Mouse (Mus musculus) thymus, postnatal 10 days (tissue): ENCODE data around the gene Ubtf.
A peak's percentile ranks its signal among the peaks of the same experiment; 100 is the strongest.

Experiments
- DNase-seq, 2 experiments: peaks; one replicate each; pipeline ENCODE4 v3.0.0; 2021; ENCODE audit warnings: low spot score in 2 of 2

The Ubtf gene

DNA sequence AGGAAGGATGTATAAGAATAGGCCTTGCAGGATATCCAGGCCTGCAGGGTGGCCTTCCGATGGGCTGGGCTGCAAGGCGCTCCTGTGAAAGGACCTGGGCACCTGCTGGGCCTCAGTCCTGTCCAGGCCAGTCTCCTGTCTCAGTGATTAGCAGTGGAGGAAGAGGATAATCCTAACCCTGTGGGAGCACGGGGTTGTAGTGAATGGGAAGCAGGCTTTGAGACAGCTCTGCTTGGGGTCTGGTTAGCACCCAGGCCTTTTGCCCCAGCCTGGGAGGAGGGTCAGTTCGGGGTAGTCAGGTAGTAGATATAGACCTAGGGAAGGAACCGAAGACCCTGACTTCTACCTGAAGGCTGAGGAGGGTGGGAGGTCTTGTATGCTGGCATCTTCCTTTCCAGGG, 28.1 kb upstream of the Ubtf start:
- no peak for DNase-seq

- DNase-seq = no peak
Measured at GRCm38 (mm10) chr11:102346926-102347325, 27.4 kb upstream of the Ubtf start.

DNA sequence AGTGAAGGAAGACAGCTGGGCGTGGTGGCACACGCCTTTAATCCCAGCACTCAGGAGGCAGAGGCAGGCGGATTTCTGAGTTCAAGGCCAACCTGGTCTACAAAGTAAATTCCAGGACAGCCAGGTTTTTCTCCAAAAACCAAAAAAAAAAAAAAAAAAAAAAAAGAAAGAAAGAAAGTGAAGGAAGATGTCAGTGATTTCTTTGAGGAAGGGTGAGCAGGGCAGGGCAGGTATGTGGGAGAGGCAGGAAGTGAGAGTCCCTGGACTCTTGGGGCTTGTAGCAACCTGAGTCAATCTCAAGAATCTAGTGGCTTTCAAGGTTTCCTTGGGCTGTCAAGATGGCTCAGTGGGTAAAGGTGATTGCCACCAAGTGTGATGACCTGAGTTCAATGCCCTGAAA, 24.9 kb upstream of the Ubtf start:
- no peak for DNase-seq

DNA sequence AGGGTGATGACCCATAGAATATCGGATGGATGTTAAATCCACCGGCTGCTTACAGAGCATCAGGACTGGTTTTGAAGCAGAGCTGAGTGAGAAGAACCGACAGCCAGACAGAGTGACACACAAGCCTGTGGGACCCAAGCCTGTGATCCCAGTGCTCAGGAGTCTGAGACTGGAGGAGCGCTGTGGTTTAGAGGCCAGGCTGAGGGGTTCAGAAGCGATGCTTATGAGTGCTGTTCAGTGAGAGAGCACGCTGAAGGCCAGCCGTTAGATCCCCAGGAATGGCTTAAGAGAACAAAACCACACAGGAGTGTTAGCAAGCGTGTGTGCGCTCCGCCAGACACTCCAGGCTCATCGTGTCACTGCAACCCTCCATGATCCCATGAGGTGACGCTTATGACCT, 23.2 kb upstream of the Ubtf start:
- DNase-seq = no peak

- DNase-seq = no peak
Measured at GRCm38 (mm10) chr11:102341101-102341500, 21.6 kb upstream of the Ubtf start.

DNA sequence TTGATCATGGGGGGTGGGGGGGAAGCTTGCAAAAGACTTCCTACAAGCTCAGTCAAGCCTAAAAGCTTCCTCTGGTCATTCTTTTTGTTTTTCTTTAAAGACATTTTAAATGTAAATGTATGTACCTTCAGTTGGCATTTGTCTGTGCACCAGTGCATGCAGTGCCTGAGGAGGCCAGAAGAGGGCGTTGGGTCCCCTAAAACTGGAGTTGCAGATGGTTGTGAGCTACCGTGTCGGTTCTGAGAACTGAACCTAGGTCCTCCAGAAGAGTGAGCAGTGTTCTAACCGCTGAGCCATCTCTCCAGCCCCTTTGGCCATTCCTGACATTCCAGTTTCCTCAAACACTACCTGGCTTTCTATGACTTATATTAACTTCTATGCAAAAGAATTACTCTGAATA, 20.1 kb upstream of the Ubtf start:
- no peak for DNase-seq

DNA sequence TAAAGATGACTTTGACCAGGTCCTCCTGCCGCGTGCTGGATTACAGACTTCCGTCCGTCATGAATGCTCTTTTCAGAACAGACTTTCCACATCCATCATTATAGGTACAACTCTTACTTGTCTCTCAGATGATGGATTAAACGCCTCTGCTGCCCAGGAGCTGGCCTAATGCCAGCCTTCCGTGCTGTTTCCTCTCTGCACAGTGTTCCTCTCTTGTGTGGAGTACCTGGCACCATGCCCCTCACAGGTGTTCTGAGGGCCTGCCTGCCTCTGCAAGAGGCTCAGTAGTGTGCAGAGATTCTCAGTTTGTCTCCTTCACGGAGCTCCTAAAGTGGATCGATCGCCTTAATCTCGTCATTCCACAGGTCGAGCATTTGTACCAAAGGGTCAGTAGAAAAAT, 19.7 kb upstream of the Ubtf start:
- DNase-seq = no peak

DNA sequence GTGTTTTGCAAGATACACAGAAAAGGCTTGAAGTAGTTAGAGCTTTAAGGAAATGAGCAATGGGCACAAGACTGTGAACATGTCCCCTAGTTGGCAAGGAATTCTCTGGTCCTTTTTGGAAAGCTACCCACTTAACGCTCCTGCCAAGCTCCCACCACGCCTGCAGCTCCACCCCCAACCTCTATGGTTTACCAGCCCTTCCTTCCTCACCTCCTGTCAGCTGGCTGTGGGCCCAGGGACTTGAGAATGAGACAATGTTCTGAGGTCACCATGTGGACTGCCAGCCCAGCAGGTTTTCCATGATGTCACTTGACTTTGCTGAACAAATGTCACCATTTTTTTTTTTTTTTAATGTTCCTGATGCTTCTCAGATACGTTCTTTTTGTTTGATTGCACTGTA, 19.0 kb upstream of the Ubtf start:
- DNase-seq = no peak

DNA sequence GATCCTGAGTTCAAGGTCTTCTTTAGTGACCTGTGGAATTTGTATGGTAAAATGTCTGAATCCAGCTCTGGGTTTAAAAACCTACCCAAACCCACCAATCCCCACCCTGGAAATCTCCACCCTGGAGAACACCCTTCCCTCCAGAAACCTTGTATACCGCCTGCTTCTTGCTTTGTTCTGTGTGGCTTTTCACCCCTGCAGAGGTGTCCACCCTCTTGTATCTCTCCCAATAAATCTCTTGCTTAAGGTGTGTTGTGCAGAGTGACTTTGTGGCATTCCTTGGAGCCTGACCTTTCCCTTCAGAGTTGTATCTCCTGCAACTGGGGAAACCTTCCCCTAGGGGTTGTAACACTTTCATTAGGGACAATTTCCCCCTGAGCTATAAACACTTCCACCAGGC, 18.4 kb upstream of the Ubtf start:
- no peak for DNase-seq

DNA sequence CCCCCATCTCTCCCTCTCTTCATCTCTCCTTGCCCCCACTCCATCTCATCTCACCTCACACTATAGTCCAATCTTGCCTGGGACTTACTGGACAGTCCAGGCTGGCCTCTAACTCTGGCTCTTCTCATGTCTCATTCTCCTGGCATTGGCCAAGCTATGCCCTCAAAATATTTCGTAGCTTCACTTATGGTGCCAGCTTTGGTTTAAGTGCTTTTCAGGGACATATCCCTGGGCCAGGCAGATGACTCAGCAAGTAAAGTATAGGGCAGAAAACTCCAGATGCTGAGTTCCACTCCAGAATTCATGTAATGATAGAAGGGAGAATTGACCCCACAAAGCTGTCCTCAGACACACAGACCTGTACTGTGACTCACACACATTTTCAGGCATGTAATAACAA, 16.6 kb upstream of the Ubtf start:
- DNase-seq = no peak

GRCm38 (mm10) chr11:102334973-102335700, 15.6 kb upstream of the Ubtf start:
- no peak for DNase-seq

- DNase-seq = no peak
Measured at GRCm38 (mm10) chr11:102334010-102334409, 14.5 kb upstream of the Ubtf start.

- DNase-seq = no peak
Measured at GRCm38 (mm10) chr11:102333061-102333460, 13.5 kb upstream of the Ubtf start.

DNA sequence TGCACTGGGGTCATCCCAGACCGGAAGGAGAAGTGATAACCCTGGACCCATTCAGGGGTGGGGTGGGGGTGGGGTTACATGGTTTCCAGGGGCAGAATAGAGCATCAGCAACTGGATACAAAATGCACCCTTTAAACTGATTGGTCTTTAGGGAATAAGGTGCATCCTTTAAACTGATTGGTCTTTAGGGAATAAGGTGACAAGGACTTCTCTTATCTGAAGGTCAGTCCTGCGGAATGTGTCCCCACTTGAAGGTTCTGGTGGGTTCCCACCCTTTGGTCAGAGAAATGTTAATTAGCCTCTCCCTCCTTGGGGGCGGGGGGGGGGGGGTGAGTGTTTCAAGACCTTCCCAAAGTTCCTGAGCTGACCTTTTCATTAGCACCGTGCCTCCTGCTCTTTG, 12.3 kb upstream of the Ubtf start:
- DNase-seq = no peak

DNA sequence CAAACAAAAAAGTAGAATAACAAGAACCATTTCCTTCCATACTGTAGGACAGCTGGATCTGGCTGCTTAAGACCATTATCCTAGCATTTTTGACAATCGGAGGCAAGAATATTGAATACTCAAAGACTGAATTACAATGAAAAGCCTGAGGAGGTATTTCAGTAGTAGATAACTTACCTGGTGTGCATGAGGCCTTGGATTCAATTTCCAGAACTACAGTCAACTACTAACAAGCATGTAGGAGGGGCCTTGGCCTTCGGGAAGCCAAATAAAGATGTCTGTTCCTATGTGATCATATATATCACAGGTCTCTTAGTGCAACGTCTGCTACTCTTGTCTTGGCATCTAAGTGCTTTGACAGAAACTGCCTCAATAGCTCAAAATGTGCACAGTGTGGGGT, 10.5 kb upstream of the Ubtf start:
- no peak for DNase-seq

GRCm38 (mm10) chr11:102329518-102329917, 10.0 kb upstream of the Ubtf start:
- no peak for DNase-seq

- DNase-seq = no peak
Measured at GRCm38 (mm10) chr11:102327839-102328238, 8.3 kb upstream of the Ubtf start.

GRCm38 (mm10) chr11:102327250-102327649, 7.7 kb upstream of the Ubtf start:
- DNase-seq = no peak

GRCm38 (mm10) chr11:102323516-102323915, 4.0 kb upstream of the Ubtf start:
- DNase-seq = no peak

- no peak for DNase-seq
Measured at GRCm38 (mm10) chr11:102321931-102322330, 2.4 kb upstream of the Ubtf start.

GRCm38 (mm10) chr11:102320686-102321005, 1.1 kb upstream of the Ubtf start:
- DNase-seq = peak in 1 of 2 experiments; percentile 11

- peak; percentile 52 to 57 for DNase-seq
Measured at GRCm38 (mm10) chr11:102319941-102320685, 571 bp upstream of the Ubtf start.

DNA sequence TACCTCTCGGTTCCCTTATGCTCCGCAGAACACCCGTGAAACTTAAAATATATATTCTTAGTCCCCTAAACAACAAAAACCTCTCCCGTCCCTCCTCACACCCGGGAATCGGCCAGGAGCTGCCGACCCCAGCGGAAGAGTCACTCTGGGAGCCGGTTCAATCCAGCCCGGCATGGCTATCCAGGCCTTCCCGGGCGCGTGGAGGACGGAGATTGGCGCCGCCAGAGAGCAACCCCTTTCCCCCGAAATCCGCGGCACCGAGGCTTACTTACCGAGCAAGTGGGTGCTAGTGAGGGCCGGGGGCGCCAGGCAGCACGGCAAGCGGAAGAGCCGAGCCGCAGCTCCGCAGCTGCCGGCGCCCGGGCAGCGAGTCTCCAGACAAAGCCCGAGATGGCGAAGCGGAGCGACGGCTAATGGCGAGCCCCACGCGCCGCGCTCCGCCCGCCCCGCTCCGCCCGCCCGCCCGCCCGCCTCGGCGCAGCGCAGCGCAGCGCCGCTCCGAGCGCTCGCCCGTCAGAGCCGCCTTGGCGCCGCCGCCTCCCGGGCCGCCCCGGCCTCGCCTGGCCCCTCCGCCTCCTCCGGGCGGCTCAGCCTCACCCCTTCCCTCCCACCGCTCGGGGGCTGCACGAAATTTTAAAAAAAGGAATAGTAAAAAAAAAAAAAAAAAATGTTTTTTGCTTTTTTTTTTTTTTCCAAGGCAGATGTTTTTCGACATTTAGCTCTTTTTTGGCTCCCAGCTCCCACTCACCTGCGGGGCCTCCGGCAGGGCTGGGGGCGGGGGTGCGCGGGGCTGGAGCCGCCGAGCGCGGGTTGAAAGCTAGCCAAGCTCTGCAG, 749 bp downstream of the Ubtf start:
- DNase-seq = peak; percentile 58 to 59
